Mouse (Mus musculus) left cerebral cortex, adult 18-20 months (tissue): ENCODE results near the gene Cfap61. TPM values are rescaled to one million over a fixed set of nuclear protein-coding genes. Genes with fewer than 3 reads are reported as not detected.

Experiments used
- DNase-seq, 2 experiments: peaks; one replicate each; pipeline ENCODE4 v3.0.0; 2021 to 2022; ENCODE audit warnings: low spot score in 2 of 2, mixed read lengths in 1 of 2
- total RNA-seq, 2 experiments: library from RNA; stranded (reverse); gene quantifications; 2 replicates each; pipeline ENCODE4 v1.2.3; 2021

Gene Cfap61
- total RNA-seq, 2 experiments from 2014 or later: 3.4 to 3.6 TPM

GRCm38 (mm10) chr2:145949475-145950068 is 15.0 kb downstream of the Cfap61 start:
- DNase-seq: no peak

DNA sequence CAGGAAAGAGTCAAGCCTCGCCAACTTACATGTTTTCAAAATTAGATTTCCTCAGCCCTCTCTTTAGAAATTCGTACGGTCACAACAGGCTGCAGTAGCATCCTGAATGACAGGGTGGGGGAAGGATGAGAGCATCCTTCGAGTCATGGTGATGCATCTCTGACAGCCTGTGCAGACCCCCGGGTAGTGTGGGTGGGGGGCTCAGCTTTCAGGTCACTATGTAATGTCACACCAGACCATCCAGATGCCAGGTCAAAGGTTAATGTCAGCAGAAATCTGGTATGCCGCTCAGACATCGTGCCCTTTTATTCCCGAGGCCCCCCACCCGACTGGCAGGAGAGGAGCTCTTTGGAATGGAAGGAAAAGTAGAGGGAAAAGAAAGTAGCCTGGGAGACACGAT is 15.7 kb downstream of the Cfap61 start:
- DNase-seq: no peak

- DNase-seq: no peak
Measured at GRCm38 (mm10) chr2:145952726-145953125, 18.1 kb downstream of the Cfap61 start.

DNA sequence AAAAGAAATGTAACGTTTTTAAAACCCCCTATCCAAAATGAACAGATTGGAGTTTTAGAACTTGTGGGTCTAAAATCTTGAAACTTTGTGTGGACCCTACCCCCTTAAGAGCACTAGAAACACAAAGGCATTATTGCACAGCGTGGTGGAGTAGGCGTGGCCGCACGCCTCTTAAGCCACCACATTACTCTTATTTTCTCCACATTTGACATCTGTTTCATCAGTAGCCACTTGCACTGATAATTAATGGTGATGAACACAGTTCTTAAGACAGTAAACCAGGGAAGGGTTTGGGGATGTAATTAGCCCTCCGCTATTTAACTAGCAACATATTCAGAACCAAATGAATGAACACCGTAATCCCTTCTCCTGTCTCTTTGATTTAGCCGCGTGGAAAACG is 21.3 kb downstream of the Cfap61 start:
- no peak for DNase-seq

- DNase-seq: no peak
Measured at GRCm38 (mm10) chr2:145956318-145956717, 21.7 kb downstream of the Cfap61 start.

DNA sequence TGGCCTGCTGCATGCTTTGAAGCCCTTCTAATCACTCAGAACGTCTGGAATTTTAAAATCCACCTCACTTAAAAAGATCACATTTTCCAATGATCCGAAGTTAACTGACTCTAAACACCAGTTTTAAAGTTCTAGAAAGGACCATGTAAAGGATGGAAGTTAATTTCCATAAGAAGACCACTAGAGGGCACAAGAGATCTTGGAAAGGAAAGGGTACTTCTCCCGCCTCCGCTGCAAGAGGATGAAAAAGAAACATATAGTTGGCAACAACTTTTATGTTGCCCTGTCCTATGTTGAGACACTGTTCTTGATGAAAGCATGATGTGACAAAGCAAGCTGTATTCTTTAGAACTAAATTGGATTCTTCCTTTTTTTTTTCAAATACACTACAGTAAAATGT is 22.9 kb downstream of the Cfap61 start:
- DNase-seq: no peak

- DNase-seq: no peak
Measured at GRCm38 (mm10) chr2:145958097-145958496, 23.5 kb downstream of the Cfap61 start.

- DNase-seq: no peak
Measured at GRCm38 (mm10) chr2:145958551-145958950, 24.0 kb downstream of the Cfap61 start.

GRCm38 (mm10) chr2:145961861-145962260 is 27.3 kb downstream of the Cfap61 start:
- DNase-seq: no peak

- DNase-seq: no peak
Measured at GRCm38 (mm10) chr2:145970751-145971150, 36.2 kb downstream of the Cfap61 start.

DNA sequence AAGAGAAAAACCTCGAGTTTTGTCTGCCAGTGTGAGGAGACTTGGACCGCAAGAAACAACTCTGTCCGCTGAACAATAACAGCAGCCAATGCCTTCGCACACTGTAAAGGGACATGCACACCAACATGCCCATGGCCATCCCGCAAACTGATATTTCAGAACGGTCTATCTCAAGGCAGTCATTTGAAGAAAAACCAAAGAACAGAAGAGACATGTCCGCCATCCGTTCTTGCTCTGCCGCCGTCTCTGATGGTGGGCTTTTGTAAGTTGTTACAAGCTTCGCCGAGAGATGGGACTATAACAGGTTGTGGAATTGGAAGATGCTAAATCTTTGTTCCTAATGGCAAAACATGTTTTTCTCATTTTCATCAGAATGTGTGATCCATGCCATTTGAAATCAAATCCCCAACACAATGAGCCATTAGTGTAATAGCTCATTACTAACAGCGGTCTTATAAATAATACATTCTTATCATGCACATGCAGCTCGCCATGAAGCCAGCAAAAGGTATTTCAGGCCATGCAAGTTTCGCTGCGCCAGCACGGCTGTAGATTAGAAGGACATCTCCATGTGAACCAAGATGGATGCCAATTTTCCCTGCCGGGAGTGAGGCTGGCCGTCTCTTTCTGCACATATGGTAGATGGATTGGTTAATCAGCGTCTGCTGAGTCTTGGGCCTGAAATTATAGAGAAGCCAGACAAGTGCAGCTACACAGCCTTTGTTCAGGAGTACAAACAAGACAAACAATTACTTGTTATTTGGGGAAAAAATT is 36.8 kb downstream of the Cfap61 start:
- no peak for DNase-seq

DNA sequence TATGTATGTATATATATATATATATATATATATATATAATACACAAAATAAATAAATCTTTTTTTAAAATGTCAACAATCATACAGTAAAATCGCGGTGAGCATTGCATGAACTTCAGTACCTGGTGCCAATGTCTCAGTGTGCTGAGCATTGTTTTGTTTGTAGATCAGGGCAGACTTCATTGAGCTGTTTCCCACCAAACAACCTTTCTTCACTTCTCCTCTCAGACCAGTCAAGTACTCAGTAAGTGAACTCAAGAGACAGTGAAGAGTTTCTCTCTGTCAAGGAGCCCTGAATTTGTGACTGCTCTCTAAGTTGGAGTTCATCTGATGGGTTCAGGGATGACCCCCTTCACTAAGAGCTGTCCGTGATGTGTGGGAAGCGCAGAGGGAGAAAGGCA is 38.0 kb downstream of the Cfap61 start:
- no peak for DNase-seq

- DNase-seq: no peak
Measured at GRCm38 (mm10) chr2:145979616-145980015, 45.0 kb downstream of the Cfap61 start.

DNA sequence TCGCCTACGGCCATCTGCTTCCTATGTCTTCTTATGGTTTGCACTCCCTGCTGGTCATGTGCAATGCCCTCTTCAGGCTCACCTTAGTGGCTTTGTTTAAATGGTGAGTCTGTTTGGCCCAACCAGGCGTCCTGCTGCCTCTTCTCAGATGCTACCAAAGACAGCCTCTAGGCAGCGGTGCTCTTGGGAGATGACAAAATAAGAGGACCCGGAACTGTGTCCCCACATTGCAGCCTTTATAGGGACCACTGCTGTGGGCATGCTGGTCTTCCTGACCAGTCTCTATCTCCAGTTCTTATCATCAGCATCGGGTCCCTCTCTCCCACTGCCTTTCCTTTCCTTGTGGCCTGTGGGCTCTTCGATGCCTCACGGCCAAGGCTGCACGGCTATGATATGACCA is 46.3 kb downstream of the Cfap61 start:
- DNase-seq: no peak

GRCm38 (mm10) chr2:145981699-145982112 is 47.1 kb downstream of the Cfap61 start:
- no peak for DNase-seq

- DNase-seq: no peak
Measured at GRCm38 (mm10) chr2:145982317-145983045, 47.9 kb downstream of the Cfap61 start.

DNA sequence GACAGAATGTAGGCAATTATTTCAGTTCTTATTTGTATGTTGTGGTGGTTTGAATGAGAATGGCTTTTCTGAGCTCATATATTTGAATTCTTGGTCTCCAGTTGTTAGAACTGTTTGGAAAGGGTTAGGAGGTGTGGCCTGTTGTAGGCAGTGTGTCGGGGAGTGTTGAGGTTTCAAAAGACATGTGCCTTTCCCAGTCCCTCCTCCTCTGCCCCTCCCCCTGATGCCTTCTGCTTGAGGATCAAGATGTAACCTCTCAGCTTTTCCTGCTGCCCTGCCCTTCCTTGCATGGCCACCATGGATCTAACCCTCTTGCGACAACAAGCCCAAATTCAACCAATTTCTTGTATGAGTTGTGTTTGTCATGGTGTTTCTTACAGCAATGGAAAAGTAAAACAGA is 53.2 kb downstream of the Cfap61 start:
- DNase-seq: no peak

DNA sequence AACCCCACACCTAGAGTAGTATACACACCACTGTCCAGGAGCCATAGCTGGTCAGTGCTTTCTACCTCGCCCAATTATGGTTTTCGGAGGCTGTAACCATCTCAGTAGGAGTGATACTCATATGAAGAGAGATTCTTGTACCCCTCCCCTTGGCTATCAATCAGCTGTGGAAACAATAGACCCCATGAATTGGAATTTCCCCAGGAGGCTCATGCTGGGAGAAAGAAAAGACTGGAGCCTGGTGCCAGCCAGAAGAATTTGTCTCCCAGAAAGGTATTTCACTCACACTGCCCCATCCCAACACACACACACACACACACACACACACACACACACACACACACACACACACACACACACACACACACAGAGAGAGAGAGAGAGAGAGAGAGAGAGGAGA is 55.9 kb downstream of the Cfap61 start:
- no peak for DNase-seq

GRCm38 (mm10) chr2:145996472-145996871 is 61.9 kb downstream of the Cfap61 start:
- no peak for DNase-seq

GRCm38 (mm10) chr2:145997956-145998525 is 63.5 kb downstream of the Cfap61 start:
- DNase-seq: no peak

DNA sequence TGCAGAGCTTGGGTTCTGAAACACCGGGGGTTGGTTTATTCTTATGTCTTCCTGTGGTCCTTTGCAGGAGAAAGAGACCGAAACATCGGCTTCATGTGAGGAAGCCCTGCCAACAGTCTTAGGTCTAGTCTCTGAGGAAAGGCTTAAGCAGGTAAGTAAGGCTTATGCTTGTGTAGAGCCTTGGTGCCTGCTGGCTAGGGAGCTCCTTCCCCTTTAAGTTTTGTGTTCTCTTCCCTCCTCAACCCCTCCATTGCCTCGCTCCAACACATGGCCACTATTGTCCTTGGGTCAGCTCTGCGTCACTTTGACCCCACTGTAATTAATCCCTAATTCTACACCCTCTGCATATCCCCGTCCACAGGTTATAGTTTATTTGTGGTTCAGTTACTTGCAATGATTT is 74.2 kb downstream of the Cfap61 start:
- no peak for DNase-seq
